Mouse (Mus musculus) MEL (cell line): ENCODE data around the gene Dusp6. TPM values are rescaled to one million over a fixed set of nuclear protein-coding genes. Genes with fewer than 3 reads are reported as not detected.

Experiments
- DNase-seq: peaks from one replicate; pipeline ENCODE4 v3.0.0; 2011; ENCODE audit warnings: low read depth, low spot score
- H3K27ac ChIP-seq: 2 replicates; pipeline ENCODE4 v1.5.1; 2012; ENCODE audit warnings: low read depth, mild to moderate bottlenecking, control low read depth, low read length, moderate library complexity; ENCODE audit not compliant: control insufficient read depth
- H3K27me3 ChIP-seq, 2 experiments: fragments of 150-350 bp in 1 of 2; sonication (generic) in 1 of 2; 2 replicates each; pipeline ENCODE4 v1.6.1; 2012; ENCODE audit warnings: low read length in 2 of 2, mild to moderate bottlenecking in 2 of 2, improper control_type of control experiment in 1 of 2, moderate library complexity in 1 of 2; ENCODE audit not compliant: insufficient read depth in 2 of 2, control insufficient read depth in 1 of 2
- H3K36me3 ChIP-seq, 2 experiments: 2 replicates each; pipeline ENCODE4 v1.6.1; 2012 to 2014; ENCODE audit warnings: low read length in 2 of 2, improper control_type of control experiment in 1 of 2, inconsistent platforms in 1 of 2, mild to moderate bottlenecking in 1 of 2; ENCODE audit not compliant: insufficient read depth in 2 of 2, control insufficient read depth in 1 of 2
- H3K4me1 ChIP-seq, 2 experiments: fragments of 150-350 bp in 1 of 2; sonication (generic) in 1 of 2; 2 replicates each; pipeline ENCODE4 v1.6.1; 2012; ENCODE audit warnings: low read length in 2 of 2, improper control_type of control experiment in 1 of 2, mild to moderate bottlenecking in 1 of 2; ENCODE audit not compliant: insufficient read depth in 2 of 2, control insufficient read depth in 1 of 2
- H3K4me3 ChIP-seq, 2 experiments: fragments of 150-350 bp in 1 of 2; sonication (generic) in 1 of 2; 2 replicates each; pipeline ENCODE4 v1.5.1; 2012; ENCODE audit warnings: low read depth in 2 of 2, low read length in 2 of 2, mild to moderate bottlenecking in 2 of 2, moderate library complexity in 2 of 2, control low read depth in 1 of 2, improper control_type of control experiment in 1 of 2; ENCODE audit not compliant: control insufficient read depth in 1 of 2, insufficient read depth in 1 of 2
- H3K79me2 ChIP-seq: 2 replicates; pipeline ENCODE4 v1.6.1; 2012; ENCODE audit warnings: mild to moderate bottlenecking, low read length, moderate library complexity; ENCODE audit not compliant: control insufficient read depth, poor library complexity, insufficient read depth
- H3K9ac ChIP-seq: 2 replicates; pipeline ENCODE4 v1.6.1; 2012; ENCODE audit warnings: low read depth, mild to moderate bottlenecking, control low read depth, low read length, moderate library complexity; ENCODE audit not compliant: control insufficient read depth, poor library complexity, severe bottlenecking
- H3K9me3 ChIP-seq: fragments of 150-350 bp; sonication (generic); replicated peaks from 2 replicates; pipeline ENCODE4 v1.6.1; 2012; ENCODE audit warnings: mild to moderate bottlenecking, low read length, improper control_type of control experiment, moderate library complexity; ENCODE audit not compliant: insufficient read depth
- CHD1 ChIP-seq: IDR thresholded peaks from 2 replicates; pipeline ENCODE4 v1.6.1; 2012; ENCODE audit warnings: low read depth, mild to moderate bottlenecking, inconsistent platforms, low read length, improper control_type of control experiment
- CTCF ChIP-seq, 3 experiments: IDR thresholded peaks in 2 of 3; conservative IDR thresholded peaks in 1 of 3; 2 replicates each; pipeline ENCODE4 v1.5.1; 2011 to 2012; ENCODE audit warnings: low read length in 3 of 3, low read depth in 2 of 3, mild to moderate bottlenecking in 2 of 3, improper control_type of control experiment in 1 of 3, inconsistent platforms in 1 of 3, mixed read lengths in 1 of 3, moderate library complexity in 1 of 3; ENCODE audit not compliant: control insufficient read depth in 1 of 3, insufficient read depth in 1 of 3, poor library complexity in 1 of 3, severe bottlenecking in 1 of 3
- ETS1 ChIP-seq: IDR thresholded peaks from 2 replicates; pipeline ENCODE4 v1.6.1; 2012; ENCODE audit warnings: low read depth, mild to moderate bottlenecking, inconsistent platforms, low read length, improper control_type of control experiment, moderate library complexity
- GATA1 ChIP-seq: IDR thresholded peaks from 2 replicates; pipeline ENCODE4 v1.6.1; 2011; ENCODE audit warnings: low read depth, low read length, improper control_type of control experiment
- JUND ChIP-seq: IDR thresholded peaks from 2 replicates; pipeline ENCODE4 v1.6.1; 2011; ENCODE audit warnings: low read depth, mild to moderate bottlenecking, improper control_type of control experiment, low read length
- MAFK ChIP-seq: IDR thresholded peaks from 2 replicates; pipeline ENCODE4 v1.6.1; 2011; ENCODE audit warnings: low read depth, mild to moderate bottlenecking, low read length, improper control_type of control experiment, borderline replicate concordance
- MAX ChIP-seq: IDR thresholded peaks from 2 replicates; pipeline ENCODE4 v1.6.1; 2011; ENCODE audit warnings: low read length, improper control_type of control experiment
- MAZ ChIP-seq: IDR thresholded peaks from 2 replicates; pipeline ENCODE4 v1.6.1; 2012; ENCODE audit warnings: low read depth, mild to moderate bottlenecking, inconsistent platforms, low read length, improper control_type of control experiment
- NELFE ChIP-seq: IDR thresholded peaks from 2 replicates; pipeline ENCODE4 v1.6.1; 2011; ENCODE audit warnings: low read depth, low read length, improper control_type of control experiment
- NRF1 ChIP-seq: IDR thresholded peaks from 2 replicates; pipeline ENCODE4 v1.6.1; 2014; ENCODE audit warnings: low read depth, mild to moderate bottlenecking, inconsistent platforms, low read length, improper control_type of control experiment, moderate library complexity; ENCODE audit not compliant: poor library complexity, insufficient read depth, severe bottlenecking
- POLR2A ChIP-seq, 2 experiments: IDR thresholded peaks; 2 replicates each; pipeline ENCODE4 v1.6.1; 2011 to 2012; ENCODE audit warnings: low read length in 2 of 2, mild to moderate bottlenecking in 2 of 2, control low read depth in 1 of 2, improper control_type of control experiment in 1 of 2, low read depth in 1 of 2, moderate library complexity in 1 of 2; ENCODE audit not compliant: control insufficient read depth in 1 of 2, insufficient read depth in 1 of 2, poor library complexity in 1 of 2
- SIN3A ChIP-seq: IDR thresholded peaks from 2 replicates; pipeline ENCODE4 v1.6.1; 2012; ENCODE audit warnings: low read length, improper control_type of control experiment, inconsistent platforms
- TAL1 ChIP-seq: IDR thresholded peaks from 2 replicates; pipeline ENCODE4 v1.6.1; 2012; ENCODE audit warnings: mild to moderate bottlenecking, inconsistent platforms, low read length, moderate library complexity, mixed read lengths
- TCF12 ChIP-seq: IDR thresholded peaks from 2 replicates; pipeline ENCODE4 v1.6.1; 2014; ENCODE audit warnings: low read depth, mild to moderate bottlenecking, inconsistent platforms, low read length, improper control_type of control experiment, moderate library complexity
- UBTF ChIP-seq: IDR thresholded peaks from 2 replicates; pipeline ENCODE4 v1.6.1; 2012; ENCODE audit warnings: low read depth, mild to moderate bottlenecking, inconsistent platforms, low read length, improper control_type of control experiment, moderate library complexity, borderline replicate concordance; ENCODE audit not compliant: insufficient read depth
- USF1 ChIP-seq: IDR thresholded peaks from 2 replicates; pipeline ENCODE4 v1.6.1; 2014; ENCODE audit warnings: low read depth, mild to moderate bottlenecking, inconsistent platforms, low read length, improper control_type of control experiment, moderate library complexity
- USF2 ChIP-seq, 2 experiments: IDR thresholded peaks; 2 replicates each; pipeline ENCODE4 v1.6.1; 2011 to 2012; ENCODE audit warnings: improper control_type of control experiment in 2 of 2, low read length in 2 of 2, borderline replicate concordance in 1 of 2, inconsistent platforms in 1 of 2, low read depth in 1 of 2, mild to moderate bottlenecking in 1 of 2; ENCODE audit not compliant: insufficient read depth in 1 of 2
- ZC3H11A ChIP-seq: IDR thresholded peaks from 2 replicates; pipeline ENCODE4 v1.6.1; 2012; ENCODE audit warnings: low read depth, mild to moderate bottlenecking, inconsistent platforms, low read length, improper control_type of control experiment
- ZKSCAN1 ChIP-seq: IDR thresholded peaks from 2 replicates; pipeline ENCODE4 v1.6.1; 2012; ENCODE audit warnings: low read depth, mild to moderate bottlenecking, inconsistent platforms, low read length, improper control_type of control experiment, moderate library complexity
- ZMIZ1 ChIP-seq: IDR thresholded peaks from 2 replicates; pipeline ENCODE4 v1.6.1; 2012; ENCODE audit warnings: low read depth, mild to moderate bottlenecking, inconsistent platforms, low read length, improper control_type of control experiment, moderate library complexity
- ZNF384 ChIP-seq: IDR thresholded peaks from 2 replicates; pipeline ENCODE4 v1.6.1; 2012; ENCODE audit warnings: low read depth, mild to moderate bottlenecking, inconsistent platforms, low read length, improper control_type of control experiment
- polyA plus RNA-seq, 2 experiments: library from polyadenylated mRNA; stranded (reverse) in 1 of 2; unstranded in 1 of 2; fragments of >175 nt in 1 of 2; fragments of >200 nt in 1 of 2; gene quantifications; 2 replicates each; pipeline versions ENCODE4 v1.2.1 to v1.2.4; 2012; ENCODE audit warnings: low replicate concordance in 2 of 2, low read depth in 1 of 2; ENCODE audit not compliant: insufficient read length in 2 of 2, insufficient read depth in 1 of 2, missing spikeins in 1 of 2
- total RNA-seq: library from RNA; depleted of rRNA; stranded (reverse); fragments of 300-350 nt; gene quantifications from 2 replicates; pipeline ENCODE4 v1.2.3, GENCODE M21; 2012

Gene Dusp6
- total and polyA plus RNA-seq, 3 experiments = 8.2 to 11.9 TPM; not detected in 1

- no peak overlapping the region for H3K27ac ChIP-seq
- H3K27me3 ChIP-seq = no peaks in the 10 kb centered on the region
- peaks cover 0 to 11% of the 10 kb centered on the region in 2 experiments; a peak in 2 of 4 replicates for H3K4me1 ChIP-seq
- H3K79me2 ChIP-seq = peaks cover 22% of the 10 kb centered on the region
- peaks cover 0 to 16% of the 10 kb centered on the region in 2 experiments; a peak in 2 of 4 replicates for H3K36me3 ChIP-seq
- no peak overlapping the region for H3K4me3 ChIP-seq
- DNase-seq = no peak
- no peak overlapping the region for H3K9ac ChIP-seq
- no peak for TF ChIP-seq TAL1
- no peak for TF ChIP-seq CTCF (IDR thresholded peaks at IDR 0.05 in 2 of 3, conservative IDR thresholded peaks at IDR 0.05 in 1 of 3; ENCODE audit: control insufficient read depth in 1 of 3, insufficient read depth in 1 of 3, low read depth in 2 of 3, low read length in 3 of 3, poor library complexity in 1 of 3, severe bottlenecking in 1 of 3)
- no peak for TF ChIP-seq UBTF
- TF ChIP-seq ZC3H11A = no peak
- TF ChIP-seq GATA1 = no peak
- TF ChIP-seq ZMIZ1 = no peak
- no peak for TF ChIP-seq MAX
- TF ChIP-seq NELFE = no peak
- TF ChIP-seq TCF12 = no peak
- TF ChIP-seq SIN3A = no peak
- TF ChIP-seq USF2 (IDR thresholded peaks at IDR 0.05; ENCODE audit: borderline replicate concordance in 1 of 2, insufficient read depth in 1 of 2, low read depth in 1 of 2, low read length in 2 of 2) = no peak
- TF ChIP-seq MAZ = no peak
- no peak for TF ChIP-seq ZKSCAN1
- TF ChIP-seq, all 39 proteins: peak for 0
- no peaks in the 10 kb centered on the region for H3K9me3 ChIP-seq
Measured at GRCm38 (mm10) chr10:99266025-99266424, 3.0 kb downstream of the Dusp6 start.

GRCm38 (mm10) chr10:99267621-99268020 lies 4.6 kb downstream of the Dusp6 start:
- Histone ChIP-seq H3K27ac (no peak overlapping the region), H3K4me1 (peaks cover 0 to 11% of the 10 kb centered on the region in 2 experiments; a peak in 2 of 4 replicates), H3K4me3 (no peak overlapping the region), H3K36me3 (peaks cover 0 to 16% of the 10 kb centered on the region in 2 experiments; a peak in 2 of 4 replicates), H3K27me3 (no peaks in the 10 kb centered on the region), H3K9me3 (no peaks in the 10 kb centered on the region), H3K79me2 (peaks cover 19% of the 10 kb centered on the region), H3K9ac (no peak overlapping the region)
- TF ChIP-seq USF1 (no peak), SIN3A (no peak), NRF1 (no peak), MAX (no peak), ZNF384 (no peak), USF2 (IDR thresholded peaks at IDR 0.05; ENCODE audit: borderline replicate concordance in 1 of 2, insufficient read depth in 1 of 2, low read depth in 1 of 2, low read length in 2 of 2) (no peak), GATA1 (no peak), CHD1 (no peak), TCF12 (no peak), POLR2A (IDR thresholded peaks at IDR 0.05; ENCODE audit: control insufficient read depth in 1 of 2, insufficient read depth in 1 of 2, low read depth in 1 of 2, low read length in 2 of 2, poor library complexity in 1 of 2) (no peak), JUND (no peak), MAFK (no peak), ETS1 (no peak), CTCF (IDR thresholded peaks at IDR 0.05 in 2 of 3, conservative IDR thresholded peaks at IDR 0.05 in 1 of 3; ENCODE audit: control insufficient read depth in 1 of 3, insufficient read depth in 1 of 3, low read depth in 2 of 3, low read length in 3 of 3, poor library complexity in 1 of 3, severe bottlenecking in 1 of 3) (no peak)
- DNase-seq = no peak
